Mouse (Mus musculus): ENCODE data around the gene Mill2. TPM values are rescaled to one million over a fixed set of nuclear protein-coding genes. Genes with fewer than 3 reads are reported as not detected.
"Not testable (repeated sequence)": the region's sequence is repeated elsewhere in the genome, so short reads cannot be mapped to it uniquely, and the experiment has no call there.

Gene Mill2
- polyA plus RNA-seq, 1 experiment: not detected

DNA sequence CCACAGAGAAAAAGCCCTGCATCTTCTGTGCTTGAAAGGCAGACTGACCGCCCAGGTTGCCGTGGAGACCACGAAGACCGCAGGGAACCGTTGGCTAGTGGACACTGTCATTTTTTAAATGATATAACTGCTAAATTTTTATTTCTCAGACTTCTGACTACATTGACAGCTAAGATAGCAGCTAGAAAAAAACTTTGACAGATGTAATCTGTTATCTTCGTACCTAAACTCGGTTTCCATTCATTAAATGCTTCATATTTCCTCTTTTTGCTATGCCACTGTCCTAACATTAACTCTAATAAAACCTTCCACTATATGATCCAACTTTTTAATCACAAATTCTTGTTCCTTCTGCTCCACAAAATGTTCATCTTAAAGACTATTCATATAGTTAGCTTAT is 10.2 kb upstream of the Mill2 start:
- no peak overlapping the region for H3K4me3 ChIP-seq (ENCODE audit: insufficient read depth, low read depth, low read length)
- no peaks in the 10 kb centered on the region for H3K4me1 ChIP-seq (ENCODE audit: control insufficient read depth, insufficient read depth, low read length)
- no peak for TF ChIP-seq POLR2A (IDR thresholded peaks at IDR 0.05; ENCODE audit: insufficient read depth, low read depth, low read length)
- TF ChIP-seq CTCF (IDR thresholded peaks at IDR 0.05; ENCODE audit: insufficient read depth, low read depth, low read length): no peak
- WGBS: 86% methylated on average over 7 of the region's 7 CpGs
- no peak overlapping the region for H3K27ac ChIP-seq (ENCODE audit: insufficient read depth, low read depth, low read length)

GRCm38 (mm10) chr7:18832298-18832697 is 7.5 kb upstream of the Mill2 start:
- H3K4me3 ChIP-seq (ENCODE audit: insufficient read depth, low read depth, low read length): no peak overlapping the region
- TF ChIP-seq POLR2A (IDR thresholded peaks at IDR 0.05; ENCODE audit: insufficient read depth, low read depth, low read length) (no peak), CTCF (IDR thresholded peaks at IDR 0.05; ENCODE audit: insufficient read depth, low read depth, low read length) (no peak)
- no peaks in the 10 kb centered on the region for H3K4me1 ChIP-seq (ENCODE audit: control insufficient read depth, insufficient read depth, low read length)
- H3K27ac ChIP-seq (ENCODE audit: insufficient read depth, low read depth, low read length): no peak overlapping the region
- WGBS: 54% methylated on average over 13 of the region's 13 CpGs

DNA sequence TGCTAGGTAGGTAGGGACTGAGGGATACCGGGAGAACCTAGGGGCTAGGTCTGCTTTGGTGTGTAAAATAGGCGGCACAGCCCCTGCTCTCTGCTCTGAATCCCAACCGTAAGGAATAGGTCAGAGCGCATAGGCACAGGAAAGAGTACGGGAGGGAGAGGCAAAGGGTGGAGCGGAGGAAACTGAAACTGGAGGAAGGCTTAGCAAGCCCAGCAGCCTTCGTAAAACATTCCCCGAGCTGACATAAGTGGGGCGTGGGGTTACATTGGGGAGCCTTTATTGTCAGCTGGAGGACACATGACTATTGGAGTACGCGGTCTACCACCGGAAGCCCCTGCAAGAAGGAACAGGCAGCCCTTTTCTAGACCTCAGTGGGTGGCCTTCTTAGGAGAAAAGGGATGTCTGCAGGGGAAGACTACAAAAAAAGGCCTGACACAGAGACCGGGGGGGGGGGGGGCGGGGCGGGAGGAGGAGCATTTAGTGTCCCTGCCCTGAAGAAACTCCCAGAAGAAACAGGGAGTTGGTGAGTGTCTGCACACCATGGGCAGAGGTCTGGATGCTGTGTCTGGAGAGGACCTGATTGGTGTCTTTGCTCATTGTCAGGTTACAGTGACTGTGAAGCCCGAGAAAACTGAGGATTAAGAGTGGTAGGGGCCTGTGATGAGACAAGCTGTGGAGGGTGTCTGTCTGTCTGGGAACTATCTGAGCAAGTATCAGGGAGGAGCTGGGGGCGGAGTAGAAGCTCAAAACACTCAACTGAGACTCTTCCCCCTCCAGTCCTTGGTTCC is 814 bp downstream of the Mill2 start:
- 5% methylated on average over 14 of the region's 17 CpGs for WGBS
- peak overlapping the region; percentile 48 for H3K27ac ChIP-seq (ENCODE audit: insufficient read depth, low read depth, low read length)
- H3K4me1 ChIP-seq (ENCODE audit: control insufficient read depth, insufficient read depth, low read length): peaks cover 5% of the 10 kb centered on the region; the same call in 1 of the 2 replicates
- TF ChIP-seq CTCF (IDR thresholded peaks at IDR 0.05; ENCODE audit: insufficient read depth, low read depth, low read length) (no peak), POLR2A (IDR thresholded peaks at IDR 0.05; ENCODE audit: insufficient read depth, low read depth, low read length) (no peak)
- H3K4me3 ChIP-seq (ENCODE audit: insufficient read depth, low read depth, low read length): peak overlapping the region; percentile 47

DNA sequence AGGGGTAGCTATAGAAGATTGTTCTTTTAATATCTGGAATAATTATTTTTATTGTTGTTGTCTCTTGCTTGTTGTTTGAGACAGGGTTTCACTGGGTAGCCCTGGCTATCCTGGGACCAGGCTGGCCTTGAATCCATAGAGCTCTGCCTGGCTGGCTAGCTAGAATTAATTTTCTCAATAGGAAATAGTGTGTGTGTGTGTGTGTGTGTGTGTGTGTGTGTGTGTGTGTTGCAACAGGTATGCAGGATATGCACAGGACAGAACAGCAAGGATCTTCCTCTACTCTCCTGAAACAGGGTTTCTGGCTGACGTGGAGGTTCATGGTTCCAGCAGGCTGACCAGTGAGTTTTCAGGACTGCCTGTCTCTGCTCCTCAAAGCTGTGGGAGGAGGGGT is 1.4 kb downstream of the Mill2 start:
- peaks cover 5% of the 10 kb centered on the region; the same call in 1 of the 2 replicates for H3K4me1 ChIP-seq (ENCODE audit: control insufficient read depth, insufficient read depth, low read length)
- 75% methylated on average over 1 of the region's 1 CpGs for WGBS
- H3K4me3 ChIP-seq (ENCODE audit: insufficient read depth, low read depth, low read length): no peak overlapping the region
- H3K27ac ChIP-seq (ENCODE audit: insufficient read depth, low read depth, low read length): no peak overlapping the region
- TF ChIP-seq POLR2A (IDR thresholded peaks at IDR 0.05; ENCODE audit: insufficient read depth, low read depth, low read length) (no peak), CTCF (IDR thresholded peaks at IDR 0.05; ENCODE audit: insufficient read depth, low read depth, low read length) (no peak)

DNA sequence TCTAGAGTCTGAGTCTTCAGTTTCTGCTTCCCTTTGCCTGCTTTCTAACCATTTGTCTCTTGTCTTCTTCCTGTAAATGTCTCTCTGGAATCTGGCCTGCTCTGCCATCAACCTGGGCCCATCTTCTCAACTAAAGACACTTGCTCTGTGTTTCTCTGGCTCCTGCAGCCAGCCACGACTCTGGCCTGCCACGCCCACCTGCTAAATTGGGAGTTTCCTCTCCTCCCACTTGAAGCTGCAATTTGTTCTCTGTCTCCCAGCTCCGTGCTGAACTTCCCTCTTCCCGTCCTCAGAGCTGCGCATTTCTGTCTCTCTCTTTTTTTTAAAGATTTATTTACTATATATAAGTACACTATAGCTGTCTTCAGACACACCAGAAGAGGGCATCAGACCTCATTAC is 5.0 kb downstream of the Mill2 start:
- no peak overlapping the region for H3K4me3 ChIP-seq (ENCODE audit: insufficient read depth, low read depth, low read length)
- TF ChIP-seq POLR2A (IDR thresholded peaks at IDR 0.05; ENCODE audit: insufficient read depth, low read depth, low read length) (no peak), CTCF (IDR thresholded peaks at IDR 0.05; ENCODE audit: insufficient read depth, low read depth, low read length) (no peak)
- no peak overlapping the region for H3K27ac ChIP-seq (ENCODE audit: insufficient read depth, low read depth, low read length)
- peaks cover 5% of the 10 kb centered on the region; the same call in 1 of the 2 replicates for H3K4me1 ChIP-seq (ENCODE audit: control insufficient read depth, insufficient read depth, low read length)
- WGBS: 39% methylated on average over 5 of the region's 5 CpGs

- 96% methylated on average over 1 of the region's 1 CpGs for WGBS
- 0 out of 2 replicates have a peak, but pooled peaks cover 2% of the 10 kb centered on the region for H3K4me1 ChIP-seq (ENCODE audit: control insufficient read depth, insufficient read depth, low read length)
- H3K27ac ChIP-seq (ENCODE audit: insufficient read depth, low read depth, low read length): no peak overlapping the region
- no peak overlapping the region for H3K4me3 ChIP-seq (ENCODE audit: insufficient read depth, low read depth, low read length)
- TF ChIP-seq CTCF (IDR thresholded peaks at IDR 0.05; ENCODE audit: insufficient read depth, low read depth, low read length): no peak
- no peak for TF ChIP-seq POLR2A (IDR thresholded peaks at IDR 0.05; ENCODE audit: insufficient read depth, low read depth, low read length)
Measured at GRCm38 (mm10) chr7:18848395-18848794, 8.6 kb downstream of the Mill2 start.

DNA sequence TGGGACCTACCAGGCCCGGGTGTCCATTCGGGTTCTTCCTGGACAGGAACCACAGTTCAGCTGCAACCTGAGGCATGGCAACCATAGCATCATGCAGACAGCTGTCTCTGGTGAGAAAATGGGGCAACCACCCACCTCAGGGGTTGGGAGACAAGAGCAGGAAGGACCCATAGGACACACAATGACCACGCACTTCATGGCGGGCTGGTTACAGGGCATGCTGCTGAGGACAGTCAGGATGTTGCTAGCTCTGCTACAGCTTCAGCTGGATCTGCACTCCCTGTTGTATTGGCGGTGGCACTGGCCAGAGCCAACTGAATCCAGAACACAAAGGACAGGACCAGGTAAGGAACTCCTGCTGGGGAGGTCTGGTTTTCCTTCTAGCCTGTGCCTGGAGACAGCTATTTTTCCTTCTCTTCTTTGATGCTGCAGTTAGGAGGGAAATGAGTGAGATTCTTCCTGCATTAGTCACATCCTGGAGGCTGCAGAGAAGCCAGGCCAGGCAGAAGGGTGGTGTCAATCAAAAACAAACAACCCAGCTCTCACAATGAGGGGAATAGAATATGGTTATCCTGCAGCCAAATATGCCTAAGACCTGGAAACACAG is 18.6 kb downstream of the Mill2 start:
- 77% methylated on average over 5 of the region's 5 CpGs for WGBS
- TF ChIP-seq CTCF (IDR thresholded peaks at IDR 0.05; ENCODE audit: insufficient read depth, low read depth, low read length) (no peak), POLR2A (IDR thresholded peaks at IDR 0.05; ENCODE audit: insufficient read depth, low read depth, low read length) (no peak)
- Histone ChIP-seq H3K4me1 (ENCODE audit: control insufficient read depth, insufficient read depth, low read length) (no peaks in the 10 kb centered on the region), H3K4me3 (ENCODE audit: insufficient read depth, low read depth, low read length) (no peak overlapping the region), H3K27ac (ENCODE audit: insufficient read depth, low read depth, low read length) (no peak overlapping the region)

DNA sequence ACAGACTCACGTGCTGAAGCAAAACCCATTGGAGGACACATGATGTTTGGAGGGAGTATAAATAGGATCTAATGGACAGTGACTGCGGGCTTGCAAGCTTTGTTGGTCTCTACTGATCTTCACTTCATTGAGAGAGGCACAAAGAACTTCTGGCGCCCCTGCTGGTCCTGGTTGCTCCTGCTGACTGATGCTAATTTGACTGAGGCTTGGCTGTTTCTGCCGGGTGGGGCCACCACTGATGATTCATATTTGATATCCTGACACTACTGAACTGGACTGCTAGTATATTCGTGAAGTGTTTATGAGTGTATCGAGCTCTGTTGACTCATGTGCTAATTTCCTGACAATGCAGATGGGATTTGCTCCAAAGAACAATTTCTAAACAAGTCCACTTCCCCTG is 23.0 kb downstream of the Mill2 start:
- Histone ChIP-seq H3K27ac (ENCODE audit: insufficient read depth, low read depth, low read length) (no peak overlapping the region), H3K4me3 (ENCODE audit: insufficient read depth, low read depth, low read length) (no peak overlapping the region), H3K4me1 (ENCODE audit: control insufficient read depth, insufficient read depth, low read length) (no peaks in the 10 kb centered on the region)
- 80% methylated on average over 6 of the region's 6 CpGs for WGBS
- TF ChIP-seq CTCF (IDR thresholded peaks at IDR 0.05; ENCODE audit: insufficient read depth, low read depth, low read length): no peak
- no peak for TF ChIP-seq POLR2A (IDR thresholded peaks at IDR 0.05; ENCODE audit: insufficient read depth, low read depth, low read length)

GRCm38 (mm10) chr7:18868491-18868890 is 28.7 kb downstream of the Mill2 start:
- WGBS: 87% methylated on average over 2 of the region's 2 CpGs
- TF ChIP-seq POLR2A (IDR thresholded peaks at IDR 0.05; ENCODE audit: insufficient read depth, low read depth, low read length) (no peak), CTCF (IDR thresholded peaks at IDR 0.05; ENCODE audit: insufficient read depth, low read depth, low read length) (no peak)
- Histone ChIP-seq H3K4me1 (ENCODE audit: control insufficient read depth, insufficient read depth, low read length) (peaks cover 4% of the 10 kb centered on the region; the same call in 1 of the 2 replicates), H3K27ac (ENCODE audit: insufficient read depth, low read depth, low read length) (no peak overlapping the region), H3K4me3 (ENCODE audit: insufficient read depth, low read depth, low read length) (no peak overlapping the region)

GRCm38 (mm10) chr7:18871031-18871430 is 31.3 kb downstream of the Mill2 start, which contains the start of gene Pglyrp1:
TSS of gene Pglyrp1 (plus strand) at chr7:18871331.
- H3K4me1 ChIP-seq (ENCODE audit: control insufficient read depth, insufficient read depth, low read length); H3K27ac ChIP-seq (ENCODE audit: insufficient read depth, low read depth, low read length); H3K4me3 ChIP-seq (ENCODE audit: insufficient read depth, low read depth, low read length): not testable (repeated sequence)
- 82% methylated on average over 1 of the region's 8 CpGs for WGBS

Data from olfactory bulb, adult 2 months (tissue).